Mouse (Mus musculus): ENCODE measurements around the gene Gata2. TPM values are rescaled to one million over a fixed set of nuclear protein-coding genes. Genes with fewer than 3 reads are reported as not detected.
A peak's percentile ranks its signal among the peaks of the same experiment; 100 is the strongest.

The Gata2 gene
- polyA plus RNA-seq, 1 experiment: 41.4 TPM

DNA sequence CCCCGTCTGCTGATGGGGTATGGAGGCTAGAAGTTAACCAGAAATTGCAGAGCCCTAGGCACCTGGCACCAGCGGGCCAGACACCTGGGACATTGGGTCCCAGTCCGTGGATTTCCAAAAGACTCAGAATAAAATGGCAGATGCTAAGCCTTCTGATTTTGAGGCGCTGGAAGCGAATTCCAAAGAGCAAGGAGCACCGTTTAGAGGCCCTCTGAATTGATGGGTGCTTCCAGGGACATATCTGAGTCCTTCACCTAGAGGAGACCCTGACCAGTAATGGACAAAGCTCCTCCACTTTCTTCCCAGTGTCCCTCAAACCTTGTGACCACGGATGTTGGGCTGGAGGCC lies 1.3 kb downstream of the Gata2 start:
- DNase-seq (ENCODE audit: low spot score): no peak

DNA sequence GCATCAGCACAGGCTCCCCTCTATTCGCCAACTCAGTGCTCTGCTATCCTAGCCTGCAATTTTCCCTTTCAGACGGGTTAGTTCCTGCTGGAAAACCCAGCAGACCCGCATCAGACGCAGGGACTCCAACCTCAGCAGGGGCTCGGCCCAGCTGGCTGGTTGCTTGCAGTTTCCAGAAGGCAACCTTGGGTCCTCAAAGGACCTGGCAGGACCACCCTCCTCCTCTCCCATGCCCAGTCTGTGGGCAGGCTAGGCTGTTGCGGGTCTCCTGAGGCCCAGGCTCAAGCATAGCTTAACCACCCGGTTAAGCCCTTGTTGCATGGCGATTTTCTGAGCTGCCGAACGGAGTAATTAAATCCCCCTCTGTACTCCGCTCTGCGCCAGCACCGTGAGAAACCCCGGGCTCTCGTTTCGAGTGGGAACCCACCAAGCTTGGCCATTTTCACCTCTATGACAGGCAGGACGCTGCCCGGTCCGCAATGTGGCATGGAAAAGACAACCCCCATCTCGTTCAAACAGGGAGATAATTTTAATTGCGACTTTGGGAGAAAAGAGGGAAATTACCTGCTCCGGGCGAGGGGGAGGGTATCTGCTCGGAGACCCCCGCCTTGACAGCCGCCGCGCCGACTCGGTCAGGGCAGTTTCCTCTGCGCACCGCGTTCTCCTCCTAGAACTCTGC lies 2.5 kb downstream of the Gata2 start:
- DNase-seq (ENCODE audit: low spot score): no peak

- DNase-seq (ENCODE audit: low spot score): no peak
Observed at GRCm38 (mm10) chr6:88196733-88197312, 3.1 kb downstream of the Gata2 start.

DNA sequence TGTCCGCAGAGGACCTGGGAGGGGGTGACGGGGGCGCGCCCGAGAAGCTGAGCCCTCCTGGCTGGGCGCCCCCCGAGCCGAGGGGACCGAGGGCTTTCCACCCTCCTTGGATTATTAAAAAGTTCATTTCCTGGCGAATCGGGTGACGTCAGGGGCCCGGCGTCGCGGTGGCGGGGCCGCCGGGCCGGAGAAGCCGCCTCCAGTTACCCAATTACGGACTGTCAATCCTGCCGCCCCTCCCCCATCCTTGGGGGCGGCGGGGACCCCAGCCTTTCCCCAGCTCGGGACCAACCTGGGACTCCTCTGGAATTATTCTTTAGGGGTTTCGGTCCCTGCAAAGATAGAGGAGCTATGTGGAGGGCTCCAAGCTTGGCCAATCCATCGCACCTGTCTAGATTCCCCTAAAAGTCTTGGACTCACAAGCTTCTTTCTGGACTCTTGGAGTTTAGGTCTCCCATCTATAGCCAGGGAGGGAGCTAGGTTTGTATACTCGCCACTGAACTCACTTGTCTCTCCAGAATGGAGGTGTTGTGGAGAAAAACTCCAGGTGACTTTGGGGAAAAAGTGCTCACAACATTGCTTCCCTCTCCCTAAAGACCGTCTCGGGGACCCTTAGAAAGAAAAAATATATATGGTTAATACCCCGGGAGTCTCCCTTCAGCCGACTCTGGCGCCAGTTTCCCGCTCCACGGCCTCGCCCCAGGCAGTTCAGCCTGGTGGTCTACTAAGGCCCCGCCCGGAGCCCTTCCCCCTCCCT lies 3.8 kb downstream of the Gata2 start:
- peak; percentile 71 for DNase-seq (ENCODE audit: low spot score)

DNA sequence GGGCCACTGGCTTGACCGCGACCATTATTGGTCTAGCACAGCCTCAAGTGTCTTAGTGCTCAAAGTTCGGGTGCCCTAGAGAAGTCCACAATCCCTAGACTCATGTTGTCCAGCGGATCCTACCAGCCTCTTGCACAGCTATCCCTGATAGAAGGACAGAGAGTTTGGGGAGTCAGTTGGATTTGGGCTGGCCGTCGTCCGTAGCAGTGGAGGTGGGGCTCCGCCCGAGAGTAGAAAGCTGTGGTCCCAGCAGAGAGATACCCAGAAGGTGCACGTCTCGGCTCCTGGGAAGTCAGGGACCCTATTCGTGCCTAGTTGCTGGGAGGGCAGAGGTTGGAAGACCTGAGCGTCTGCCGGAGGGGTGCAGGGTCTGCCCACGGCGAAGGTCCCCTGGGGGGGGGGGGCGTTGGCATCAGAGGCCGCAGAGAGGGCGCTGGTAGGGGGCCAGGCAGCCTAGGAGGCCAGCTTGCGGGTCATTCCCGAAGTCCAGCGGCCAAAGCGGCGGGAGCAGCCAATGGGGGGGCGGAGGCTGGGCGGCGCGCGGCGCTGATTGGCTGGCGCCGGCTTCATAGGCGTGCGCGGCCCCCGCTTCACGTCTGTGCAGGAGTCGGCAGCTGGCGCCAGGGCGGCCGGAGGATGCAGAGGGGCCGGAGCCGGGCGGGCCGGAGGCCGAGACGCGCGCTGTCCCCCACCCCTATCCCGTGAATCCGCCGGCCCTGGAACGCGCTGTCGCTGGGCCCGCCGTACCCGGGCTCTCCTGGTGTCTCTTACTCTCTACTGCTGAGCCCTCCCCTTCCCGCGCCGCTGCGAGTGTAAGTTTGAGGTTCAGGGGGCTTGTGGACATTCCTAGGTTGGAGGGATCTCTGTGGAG lies 4.6 kb downstream of the Gata2 start:
- DNase-seq (ENCODE audit: low spot score): peak; percentile 93

DNA sequence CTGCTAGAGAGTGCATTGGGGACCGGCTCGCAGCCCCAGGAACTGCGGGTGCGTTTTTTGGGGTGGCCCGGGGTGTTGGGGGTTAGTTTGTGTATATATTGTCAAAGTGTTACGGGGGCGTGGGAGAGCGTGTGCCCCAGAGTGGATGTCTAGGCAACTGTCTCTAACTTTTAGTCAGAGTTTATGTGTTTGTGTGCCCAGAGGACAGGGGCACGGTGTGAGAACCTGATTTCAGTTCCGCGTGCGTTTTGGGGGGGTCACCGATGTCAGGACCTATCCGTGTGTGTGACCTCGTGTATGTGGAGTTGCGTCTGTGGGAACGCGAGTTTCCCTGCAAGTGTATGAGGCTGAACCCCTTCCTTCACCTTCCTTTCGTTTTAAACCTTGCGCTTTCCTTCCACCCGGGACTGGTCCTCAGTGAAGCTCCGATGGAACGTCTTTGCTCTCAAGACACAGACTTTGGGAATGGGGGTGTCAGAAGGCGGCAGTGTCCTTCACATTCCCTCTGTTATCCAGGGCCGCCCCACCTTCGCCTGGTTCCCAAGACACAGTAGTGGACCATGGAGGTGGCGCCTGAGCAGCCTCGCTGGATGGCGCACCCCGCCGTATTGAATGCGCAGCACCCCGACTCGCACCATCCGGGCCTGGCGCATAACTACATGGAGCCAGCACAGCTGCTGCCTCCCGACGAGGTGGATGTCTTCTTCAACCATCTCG lies 5.5 kb downstream of the Gata2 start:
- DNase-seq (ENCODE audit: low spot score): no peak

GRCm38 (mm10) chr6:88199718-88200692 lies 6.3 kb downstream of the Gata2 start:
- no peak for DNase-seq (ENCODE audit: low spot score)

DNA sequence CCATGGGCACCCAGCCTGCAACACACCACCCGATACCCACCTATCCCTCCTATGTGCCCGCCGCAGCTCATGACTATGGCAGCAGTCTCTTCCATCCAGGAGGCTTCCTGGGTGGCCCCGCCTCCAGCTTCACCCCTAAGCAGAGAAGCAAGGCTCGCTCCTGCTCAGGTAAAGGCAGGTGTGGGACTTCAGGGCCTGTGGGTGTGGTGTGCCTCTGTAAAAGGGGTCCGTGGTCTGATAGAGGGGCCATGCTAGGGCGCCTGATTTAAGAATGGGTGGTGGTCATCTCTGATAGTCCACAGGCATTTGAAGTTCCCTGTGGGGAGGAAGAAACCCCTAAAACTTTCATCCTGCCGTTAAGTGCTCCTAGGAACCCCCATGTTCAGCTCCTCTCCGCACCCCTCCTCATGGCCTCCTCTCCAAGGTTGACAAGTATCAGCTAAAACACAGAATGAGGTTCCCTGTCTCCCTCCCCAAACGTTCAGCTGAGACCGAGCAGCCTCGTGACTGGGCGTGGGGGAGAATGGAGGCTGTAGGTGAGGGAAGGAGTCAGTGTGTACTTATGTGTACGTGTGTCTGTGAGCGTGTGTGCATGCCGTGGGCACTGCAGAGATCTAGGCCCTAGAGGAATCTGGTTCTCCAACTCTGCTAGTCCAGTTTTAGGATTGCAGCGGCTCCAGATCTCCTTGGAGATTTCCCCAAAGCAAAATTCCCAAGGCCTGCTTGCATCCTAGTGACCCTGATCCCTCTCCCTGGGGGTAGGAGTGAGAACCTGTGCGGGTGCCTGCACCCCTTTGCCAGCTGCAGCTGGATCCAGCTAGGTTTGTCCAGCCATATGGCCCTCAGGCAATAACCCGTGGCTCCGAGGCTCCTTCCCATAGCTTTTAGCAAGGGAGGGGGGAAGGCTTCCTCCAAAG lies 7.3 kb downstream of the Gata2 start:
- peak; percentile 21 for DNase-seq (ENCODE audit: low spot score)

GRCm38 (mm10) chr6:88201926-88202700 lies 8.4 kb downstream of the Gata2 start:
- DNase-seq (ENCODE audit: low spot score): peak; percentile 19

DNA sequence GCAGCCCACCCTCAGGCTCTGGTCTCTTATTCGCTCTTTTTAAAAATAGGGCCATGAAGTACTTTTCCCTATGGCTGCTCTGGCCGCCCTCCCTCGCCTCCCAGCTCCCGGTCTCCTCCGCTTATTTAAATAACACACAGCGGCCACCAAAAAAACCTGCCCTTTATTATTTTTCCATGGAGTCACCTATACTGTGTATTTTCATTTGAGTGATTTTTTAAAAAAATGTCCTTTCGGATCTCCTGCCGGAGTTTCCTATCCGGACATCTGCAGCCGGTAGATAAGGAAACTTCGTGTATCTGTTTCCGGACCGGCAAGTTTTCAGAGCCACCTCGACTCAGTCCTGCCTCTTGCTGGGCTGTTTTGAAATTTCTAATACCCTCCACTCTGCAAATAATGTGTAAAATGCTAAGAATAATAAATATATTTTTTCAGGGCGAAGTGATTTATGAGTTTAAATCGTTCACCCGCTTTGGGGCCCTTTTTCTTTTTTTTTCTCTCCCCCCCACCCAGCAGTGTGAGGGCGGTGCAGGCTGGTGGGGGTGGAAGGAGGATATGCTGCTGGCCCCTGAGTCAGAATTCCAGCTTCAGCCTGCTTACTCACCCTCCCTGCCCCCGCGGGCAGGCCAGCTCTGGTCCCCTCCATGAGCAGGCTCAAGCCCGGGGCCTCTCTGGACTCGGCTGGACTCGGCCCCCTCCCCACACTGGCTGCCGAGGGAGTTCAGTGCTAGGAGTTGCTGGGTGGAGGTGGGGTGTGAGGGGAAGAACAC lies 9.4 kb downstream of the Gata2 start:
- no peak for DNase-seq (ENCODE audit: low spot score)

- DNase-seq (ENCODE audit: low spot score): no peak
Observed at GRCm38 (mm10) chr6:88203791-88204405, 10.2 kb downstream of the Gata2 start.

GRCm38 (mm10) chr6:88204531-88205385 lies 11.1 kb downstream of the Gata2 start:
- no peak for DNase-seq (ENCODE audit: low spot score)

GRCm38 (mm10) chr6:88205386-88205700 lies 11.7 kb downstream of the Gata2 start:
- DNase-seq (ENCODE audit: low spot score): no peak

- no peak for DNase-seq (ENCODE audit: low spot score)
Observed at GRCm38 (mm10) chr6:88205937-88206336, 12.2 kb downstream of the Gata2 start.

- no peak for DNase-seq (ENCODE audit: low spot score)
Observed at GRCm38 (mm10) chr6:88206566-88206965, 12.9 kb downstream of the Gata2 start.

DNA sequence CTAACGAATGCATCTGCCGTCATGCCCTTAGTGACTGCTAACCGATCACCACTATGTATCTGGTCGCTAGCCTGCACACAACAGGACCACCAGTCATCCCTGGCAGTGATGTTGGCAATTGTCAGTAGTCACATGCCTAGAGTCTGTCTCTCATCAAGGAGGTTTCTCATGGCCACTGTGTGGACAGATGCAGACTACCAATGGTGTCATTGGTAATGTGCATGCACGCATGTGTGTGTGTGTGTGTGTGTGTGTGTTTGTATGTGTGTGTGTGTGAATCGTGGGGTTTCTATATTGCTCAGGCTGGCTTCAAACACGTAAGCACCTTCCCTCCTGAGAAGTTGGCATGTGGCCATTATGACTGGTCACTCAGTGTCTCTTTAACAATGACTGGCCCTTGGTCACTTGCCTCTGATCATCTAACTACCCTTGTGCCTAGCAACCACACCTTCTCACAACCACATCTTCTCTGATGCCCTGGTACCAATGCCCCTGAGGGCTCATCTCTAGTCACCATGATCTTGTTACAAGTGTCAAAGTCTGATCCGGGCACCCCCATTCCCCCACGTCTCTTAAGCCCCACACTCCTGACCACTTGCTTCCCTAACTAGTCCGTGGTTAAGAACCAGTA lies 13.8 kb downstream of the Gata2 start:
- no peak for DNase-seq (ENCODE audit: low spot score)
